Mouse (Mus musculus): ENCODE results near the gene Olfr27. TPM values are rescaled to one million over a fixed set of nuclear protein-coding genes. Genes with fewer than 3 reads are reported as not detected.

The Olfr27 gene
- not detected in 2 replicates for polyA plus RNA-seq (2015; fragmentation: Nextera tagmentation; extraction: Ambion mirVana)

DNA sequence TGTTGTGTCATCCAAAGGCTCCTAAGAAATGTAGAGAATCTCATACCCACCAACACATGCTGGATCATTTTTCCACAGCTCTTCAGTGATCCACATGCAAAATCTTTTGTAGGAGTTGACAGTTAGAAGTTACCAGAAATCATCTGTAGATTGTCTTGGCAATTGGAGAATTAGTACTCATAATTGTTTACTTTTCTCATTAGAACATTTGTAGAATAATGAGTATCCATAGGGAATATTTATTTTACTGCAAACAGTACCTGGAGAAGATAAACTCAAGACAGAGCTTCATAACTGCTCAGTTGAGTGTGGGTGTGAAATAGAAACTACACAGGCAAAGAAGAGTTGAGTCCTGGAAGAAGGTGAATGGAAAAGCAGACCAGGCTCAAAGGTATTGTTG, at the start of gene Olfr27:
Gene Olfr27, plus strand, starts transcription at position 301 of the 400 bp plus-strand sequence.
- no peak within 1 kb of the TSS for H3K9ac ChIP-seq (replicated peaks)
- no peak for ATAC-seq (replicated peaks)
- no peak within 1 kb of the TSS for H3K27ac ChIP-seq (replicated peaks)
- no peaks in the 10 kb centered on the region for H3K36me3 ChIP-seq
- no peaks in the 10 kb centered on the region for H3K9me3 ChIP-seq
- H3K27me3 ChIP-seq, result no peaks in the 10 kb centered on the region
- no peak within 1 kb of the TSS for H3K4me3 ChIP-seq
- no peaks in the 10 kb centered on the region for H3K4me1 ChIP-seq
- no peak within 1 kb of the TSS for H3K4me2 ChIP-seq (replicated peaks)

DNA sequence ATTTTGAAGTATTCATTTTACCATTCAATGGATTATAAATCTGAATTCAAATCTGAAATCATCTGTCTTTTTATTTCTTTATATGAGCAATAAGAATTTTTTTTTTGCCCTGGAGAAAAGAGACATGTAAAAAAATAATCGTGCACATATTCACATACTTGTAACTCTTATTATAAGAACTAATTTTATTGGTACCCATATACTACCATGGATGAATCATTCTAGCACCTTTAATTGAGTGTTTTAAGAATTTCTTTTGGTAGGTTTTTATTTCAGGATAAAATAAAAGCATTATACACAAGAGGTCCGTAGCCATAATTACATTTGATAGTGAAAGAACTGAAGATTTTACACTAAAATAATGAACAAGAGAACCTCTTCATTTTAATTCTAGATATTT, 49.1 kb upstream of the Olfr27 start, which contains the start of gene Olfr938:
Gene Olfr938, minus strand, starts transcription at position 101 of the 400 bp plus-strand sequence.
- Histone ChIP-seq H3K36me3 (no peaks in the 10 kb centered on the region), H3K9ac (replicated peaks) (no peak within 1 kb of the TSS), H3K4me3 (no peak within 1 kb of the TSS), H3K27ac (replicated peaks) (no peak within 1 kb of the TSS), H3K4me1 (no peaks in the 10 kb centered on the region), H3K4me2 (replicated peaks) (no peak within 1 kb of the TSS), H3K9me3 (no peaks in the 10 kb centered on the region), H3K27me3 (no peaks in the 10 kb centered on the region)
- ATAC-seq (replicated peaks), result no peak
- 94% methylated on average over 2 of the region's 2 CpGs for WGBS

DNA sequence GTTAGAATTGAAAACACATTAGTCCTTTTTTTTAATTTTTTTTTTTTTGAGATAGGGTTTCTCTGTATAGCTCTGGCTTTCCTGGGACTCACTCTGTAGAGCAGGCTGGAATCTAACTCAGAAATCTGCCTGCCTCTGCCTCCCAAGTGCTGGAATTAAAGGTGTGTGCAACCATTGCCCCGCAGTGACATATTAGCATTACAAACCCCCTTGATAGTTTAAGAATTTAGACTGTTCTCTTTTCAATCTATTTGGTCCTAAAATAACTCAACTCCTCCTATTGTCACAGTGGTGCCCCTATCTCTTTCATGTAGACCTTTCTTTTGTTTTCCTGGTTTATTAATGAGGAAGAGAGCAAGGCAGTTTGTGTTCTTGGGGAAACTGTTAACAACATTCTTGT, 605 bp upstream of the Olfr27 start:
- H3K4me2 ChIP-seq (replicated peaks), result no peak overlapping the region
- H3K36me3 ChIP-seq, result no peaks in the 10 kb centered on the region
- H3K9me3 ChIP-seq, result no peaks in the 10 kb centered on the region
- WGBS, result 94% methylated on average over 1 of the region's 1 CpGs
- ATAC-seq (replicated peaks), result no peak
- no peak overlapping the region for H3K9ac ChIP-seq (replicated peaks)
- H3K4me1 ChIP-seq, result no peaks in the 10 kb centered on the region
- no peak overlapping the region for H3K4me3 ChIP-seq
- H3K27ac ChIP-seq (replicated peaks), result no peak overlapping the region
- no peaks in the 10 kb centered on the region for H3K27me3 ChIP-seq

DNA sequence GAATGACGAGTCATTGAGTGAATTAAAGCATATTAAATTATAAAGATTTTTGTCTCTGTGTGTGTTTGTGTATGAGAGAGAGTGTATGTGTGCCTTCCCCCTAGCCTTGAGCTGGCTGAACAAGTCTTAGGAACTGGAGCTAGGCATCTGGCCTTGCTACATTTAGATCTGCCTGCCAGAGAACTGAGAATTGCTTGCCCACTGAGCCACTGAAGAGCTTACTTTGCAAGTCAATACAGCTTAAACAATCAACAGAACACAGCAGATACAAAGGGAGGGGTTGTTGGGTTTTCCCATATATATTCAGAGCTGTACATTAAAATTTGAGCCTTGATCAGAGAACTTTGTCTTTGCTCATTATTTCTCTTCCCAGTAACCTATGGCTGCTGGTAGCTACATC, 24.5 kb downstream of the Olfr27 start:
- no peak overlapping the region for H3K27ac ChIP-seq (replicated peaks)
- H3K4me1 ChIP-seq, result no peaks in the 10 kb centered on the region
- H3K27me3 ChIP-seq, result no peaks in the 10 kb centered on the region
- ATAC-seq (replicated peaks), result no peak
- WGBS, result 44% methylated on average over 1 of the region's 1 CpGs
- no peak overlapping the region for H3K4me3 ChIP-seq
- H3K9me3 ChIP-seq, result no peaks in the 10 kb centered on the region
- no peak overlapping the region for H3K4me2 ChIP-seq (replicated peaks)
- H3K9ac ChIP-seq (replicated peaks), result no peak overlapping the region
- H3K36me3 ChIP-seq, result no peaks in the 10 kb centered on the region

DNA sequence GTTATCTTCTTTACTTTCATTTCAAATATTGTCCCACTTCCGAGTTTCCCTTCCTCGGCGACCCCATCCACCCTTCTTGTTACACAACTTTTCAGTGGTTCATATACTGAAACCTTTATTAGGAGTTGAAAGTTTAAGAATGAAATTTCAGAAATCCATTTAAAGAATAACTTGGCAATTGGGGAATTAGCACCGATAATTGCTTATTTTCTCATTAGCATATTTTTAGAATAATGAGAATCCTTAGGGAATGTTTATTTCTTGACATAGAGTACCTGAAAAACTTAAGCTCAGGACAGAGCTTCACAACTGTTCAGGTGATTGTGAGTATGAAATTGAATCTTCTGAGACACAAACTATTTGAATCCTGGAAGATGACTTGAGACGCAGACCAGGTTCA, 38.1 kb downstream of the Olfr27 start, which contains the start of gene Olfr943:
Gene Olfr943, plus strand, starts transcription at position 301 of the 400 bp plus-strand sequence.
- Histone ChIP-seq H3K4me2 (replicated peaks) (no peak within 1 kb of the TSS), H3K36me3 (no peaks in the 10 kb centered on the region), H3K27ac (replicated peaks) (no peak within 1 kb of the TSS), H3K9me3 (no peaks in the 10 kb centered on the region), H3K9ac (replicated peaks) (no peak within 1 kb of the TSS), H3K4me3 (no peak within 1 kb of the TSS), H3K4me1 (no peaks in the 10 kb centered on the region), H3K27me3 (no peaks in the 10 kb centered on the region)
- WGBS, result 88% methylated on average over 5 of the region's 5 CpGs
- no peak for ATAC-seq (replicated peaks)

Other genes starting within 250 kb of the Olfr27 start
- not detected in 2 replicates for gene Olfr930, start 198.3 kb upstream of the Olfr27 start, polyA plus RNA-seq (2015; fragmentation: Nextera tagmentation; extraction: Ambion mirVana)
- not detected in 2 replicates for gene Olfr933, start 155.8 kb upstream of the Olfr27 start, polyA plus RNA-seq (2015; fragmentation: Nextera tagmentation; extraction: Ambion mirVana)
- gene Olfr934, start 139.8 kb upstream of the Olfr27 start, polyA plus RNA-seq (2015; fragmentation: Nextera tagmentation; extraction: Ambion mirVana), result not detected in 2 replicates
- not detected in 2 replicates for gene Olfr935, start 128.4 kb upstream of the Olfr27 start, polyA plus RNA-seq (2015; fragmentation: Nextera tagmentation; extraction: Ambion mirVana)
- gene Olfr146, start 104.8 kb upstream of the Olfr27 start, polyA plus RNA-seq (2015; fragmentation: Nextera tagmentation; extraction: Ambion mirVana), result not detected in 2 replicates
- not detected in 2 replicates for gene Olfr937, start 63.2 kb upstream of the Olfr27 start, polyA plus RNA-seq (2015; fragmentation: Nextera tagmentation; extraction: Ambion mirVana)
- gene Olfr938, start 49.2 kb upstream of the Olfr27 start, polyA plus RNA-seq (2015; fragmentation: Nextera tagmentation; extraction: Ambion mirVana), result not detected in 2 replicates
- not detected in 2 replicates for gene Olfr943, start 38.2 kb downstream of the Olfr27 start, polyA plus RNA-seq (2015; fragmentation: Nextera tagmentation; extraction: Ambion mirVana)
- gene Olfr944, start 73.8 kb downstream of the Olfr27 start, polyA plus RNA-seq (2015; fragmentation: Nextera tagmentation; extraction: Ambion mirVana), result not detected in 2 replicates
- gene Olfr1537, start 121.9 kb downstream of the Olfr27 start, polyA plus RNA-seq (2015; fragmentation: Nextera tagmentation; extraction: Ambion mirVana), result not detected in 2 replicates
- not detected in 2 replicates for gene Olfr945, start 148.7 kb downstream of the Olfr27 start, polyA plus RNA-seq (2015; fragmentation: Nextera tagmentation; extraction: Ambion mirVana)
- gene Olfr948, start 197.9 kb downstream of the Olfr27 start, polyA plus RNA-seq (2015; fragmentation: Nextera tagmentation; extraction: Ambion mirVana), result not detected in 2 replicates